Mouse (Mus musculus) heart, embryonic 14.5 days (tissue): ENCODE data around the gene 4930432K21Rik. TPM values are rescaled to one million over a fixed set of nuclear protein-coding genes. Genes with fewer than 3 reads are reported as not detected.

Source experiments
- ATAC-seq: fragments of 200-750 bp; cut with Nextera tagmentation; 2 replicates; pipeline ENCODE4 v1.8.0; 2017; ENCODE audit warnings: low read depth, moderate TSS enrichment; ENCODE audit not compliant: insufficient number of reproducible peaks, insufficient read depth, low FRiP score
- H3K27ac ChIP-seq, 2 experiments: fragments of 200-500 bp in 1 of 2; fragments of 300-500 bp in 1 of 2; sonication (generic) in 1 of 2; replicated peaks in 1 of 2; 2 replicates each; pipeline ENCODE4 v1.5.1; 2012 to 2014; ENCODE audit warnings: low read depth in 2 of 2, low read length in 2 of 2, control low read depth in 1 of 2, mild to moderate bottlenecking in 1 of 2, mixed read lengths in 1 of 2; ENCODE audit not compliant: control insufficient read depth in 1 of 2, insufficient read depth in 1 of 2
- H3K27me3 ChIP-seq: fragments of 300-500 bp; sonication (generic); 2 replicates; pipeline ENCODE4 v1.6.1; 2014; ENCODE audit warnings: mild to moderate bottlenecking, low read length, control low read depth; ENCODE audit not compliant: control insufficient read depth, insufficient read depth
- H3K36me3 ChIP-seq: fragments of 300-500 bp; sonication (generic); 2 replicates; pipeline ENCODE4 v1.6.1; 2014; ENCODE audit warnings: mild to moderate bottlenecking, control low read depth, low read length, mixed read lengths; ENCODE audit not compliant: control insufficient read depth, insufficient read depth
- H3K4me1 ChIP-seq, 2 experiments: fragments of 200-500 bp in 1 of 2; fragments of 300-500 bp in 1 of 2; sonication (generic) in 1 of 2; 2 replicates each; pipeline ENCODE4 v1.6.1; 2012 to 2014; ENCODE audit warnings: low read length in 2 of 2, control low read depth in 1 of 2, mixed read lengths in 1 of 2; ENCODE audit not compliant: control insufficient read depth in 2 of 2, insufficient read depth in 2 of 2
- H3K4me2 ChIP-seq: fragments of 300-500 bp; sonication (generic); 2 replicates; pipeline ENCODE4 v1.6.1; 2014; ENCODE audit warnings: mild to moderate bottlenecking, low read length
- H3K4me3 ChIP-seq, 2 experiments: fragments of 200-500 bp in 1 of 2; fragments of 300-500 bp in 1 of 2; sonication (generic) in 1 of 2; 2 replicates each; pipeline ENCODE4 v1.5.1; 2012 to 2014; ENCODE audit warnings: low read length in 2 of 2, mild to moderate bottlenecking in 2 of 2, control low read depth in 1 of 2, low read depth in 1 of 2, moderate library complexity in 1 of 2; ENCODE audit not compliant: control insufficient read depth in 1 of 2, insufficient read depth in 1 of 2
- H3K9ac ChIP-seq: fragments of 300-500 bp; sonication (generic); 2 replicates; pipeline ENCODE4 v1.6.1; 2014; ENCODE audit warnings: mild to moderate bottlenecking, low read length
- H3K9me3 ChIP-seq: fragments of 300-500 bp; sonication (generic); 2 replicates; pipeline ENCODE4 v1.6.1; 2016; ENCODE audit warnings: low read length, control low read depth; ENCODE audit not compliant: control insufficient read depth
- WGBS: fragments of 180-500 bp; shearing (Covaris S2); extraction: QIAGEN DNeasy Blood & Tissue Kit; methylation state at CpG from one replicate; pipeline ENCODE4 v1.1.7; 2014; 5-methylcytosine and 5-hydroxymethylcytosine counted together
- polyA plus RNA-seq: library from polyadenylated mRNA; unstranded; fragments of >200 nt; fragmentation: Nextera tagmentation; extraction: Ambion mirVana; gene quantifications from 2 replicates; pipeline ENCODE4 v1.2.1, GENCODE M21; 2014

Gene 4930432K21Rik
- polyA plus RNA-seq, 1 experiment from 2014 or later = 0.63 TPM

- H3K4me1 ChIP-seq = peaks cover 8 to 18% of the 10 kb centered on the region in 2 experiments
- no peak for ATAC-seq
- H3K4me3 ChIP-seq = no peak overlapping the region
- H3K9me3 ChIP-seq = no peaks in the 10 kb centered on the region
- no peak overlapping the region for H3K9ac ChIP-seq
- WGBS = 83% methylated on average over 2 of the region's 2 CpGs
- H3K27ac ChIP-seq = no peak overlapping the region
- H3K36me3 ChIP-seq = peaks cover 15% of the 10 kb centered on the region
- H3K27me3 ChIP-seq = no peaks in the 10 kb centered on the region
- no peak overlapping the region for H3K4me2 ChIP-seq
These were observed 42.1 kb upstream of the 4930432K21Rik start for GRCm38 (mm10) chr8:84105676-84106075.

DNA sequence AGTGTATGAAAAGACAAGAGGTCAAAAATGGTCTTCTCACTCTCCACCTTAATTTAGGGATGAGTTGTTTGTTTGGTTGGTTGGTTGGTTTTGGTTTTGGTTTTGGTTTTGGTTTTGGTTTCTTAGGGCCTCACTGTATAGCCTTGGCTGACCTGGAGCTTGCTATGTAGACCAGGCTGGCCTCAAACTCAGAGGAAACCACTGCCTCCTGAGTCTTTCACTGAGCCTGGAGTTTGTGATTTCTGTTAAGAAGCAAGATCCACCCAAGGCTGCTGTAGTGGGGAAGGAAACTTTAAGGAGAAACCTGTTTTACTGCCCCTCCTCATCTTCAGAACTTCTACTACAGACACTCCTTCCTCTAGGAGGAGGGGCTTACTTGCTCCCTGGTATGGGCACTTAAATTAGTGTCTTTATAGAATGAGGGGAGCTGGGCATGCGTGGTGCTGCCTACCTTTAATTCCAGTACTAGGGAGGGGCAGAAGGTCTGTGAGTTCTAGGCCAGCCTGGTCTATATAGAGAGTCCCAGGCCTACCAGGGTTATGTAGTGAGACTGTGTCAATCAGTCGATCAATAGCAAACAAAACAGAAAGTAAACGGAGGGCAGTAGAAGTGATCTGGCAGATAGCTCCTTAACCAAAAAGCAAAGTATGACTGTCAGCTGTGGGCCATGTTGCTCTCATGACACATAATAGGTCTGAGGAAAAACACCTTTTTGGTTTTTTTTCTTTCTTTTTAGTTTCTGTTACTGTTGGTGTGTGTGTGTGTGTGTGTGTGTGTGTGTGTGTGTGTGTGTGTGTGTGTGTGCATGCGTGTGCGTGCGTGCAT, 41.4 kb upstream of the 4930432K21Rik start:
- no peak overlapping the region for H3K27ac ChIP-seq
- H3K4me2 ChIP-seq = no peak overlapping the region
- H3K9ac ChIP-seq = no peak overlapping the region
- H3K4me1 ChIP-seq = peaks cover 8 to 18% of the 10 kb centered on the region in 2 experiments
- no peak for ATAC-seq
- H3K27me3 ChIP-seq = no peaks in the 10 kb centered on the region
- WGBS = 78% methylated on average over 3 of the region's 6 CpGs
- H3K36me3 ChIP-seq = peaks cover 10% of the 10 kb centered on the region
- no peak overlapping the region for H3K4me3 ChIP-seq
- no peaks in the 10 kb centered on the region for H3K9me3 ChIP-seq

- no peaks in the 10 kb centered on the region for H3K9me3 ChIP-seq
- WGBS = 84% methylated on average over 6 of the region's 6 CpGs
- no peak for ATAC-seq
- H3K4me3 ChIP-seq = no peak overlapping the region
- H3K36me3 ChIP-seq = no peaks in the 10 kb centered on the region
- H3K27me3 ChIP-seq = no peaks in the 10 kb centered on the region
- H3K4me2 ChIP-seq = no peak overlapping the region
- no peak overlapping the region for H3K9ac ChIP-seq
- H3K27ac ChIP-seq = no peak overlapping the region
- no peaks in the 10 kb centered on the region for H3K4me1 ChIP-seq
These were observed 32.2 kb upstream of the 4930432K21Rik start for GRCm38 (mm10) chr8:84115646-84116045.

GRCm38 (mm10) chr8:84122151-84122550, 25.7 kb upstream of the 4930432K21Rik start:
- 73% methylated on average over 3 of the region's 3 CpGs for WGBS
- Histone ChIP-seq H3K4me3 (no peak overlapping the region), H3K27me3 (no peaks in the 10 kb centered on the region), H3K27ac (no peak overlapping the region), H3K4me2 (no peak overlapping the region), H3K36me3 (no peaks in the 10 kb centered on the region), H3K9me3 (no peaks in the 10 kb centered on the region), H3K9ac (no peak overlapping the region), H3K4me1 (no peaks in the 10 kb centered on the region)
- no peak for ATAC-seq

- Histone ChIP-seq H3K4me2 (no peak within 1 kb of the TSS), H3K4me1 (no peaks in the 10 kb centered on the region), H3K36me3 (no peaks in the 10 kb centered on the region), H3K9me3 (no peaks in the 10 kb centered on the region), H3K27me3 (peaks cover 6% of the 10 kb centered on the region; the same call in 1 of the 2 replicates), H3K4me3 (no peak within 1 kb of the TSS), H3K27ac (no peak within 1 kb of the TSS), H3K9ac (no peak within 1 kb of the TSS)
- 52% methylated on average over 9 of the region's 9 CpGs for WGBS
- no peak for ATAC-seq
These were observed 22.2 kb upstream of the 4930432K21Rik start, which contains the start of gene Podnl1 for GRCm38 (mm10) chr8:84125656-84126055. Podnl1 (plus strand) TSS chr8:84125989.

DNA sequence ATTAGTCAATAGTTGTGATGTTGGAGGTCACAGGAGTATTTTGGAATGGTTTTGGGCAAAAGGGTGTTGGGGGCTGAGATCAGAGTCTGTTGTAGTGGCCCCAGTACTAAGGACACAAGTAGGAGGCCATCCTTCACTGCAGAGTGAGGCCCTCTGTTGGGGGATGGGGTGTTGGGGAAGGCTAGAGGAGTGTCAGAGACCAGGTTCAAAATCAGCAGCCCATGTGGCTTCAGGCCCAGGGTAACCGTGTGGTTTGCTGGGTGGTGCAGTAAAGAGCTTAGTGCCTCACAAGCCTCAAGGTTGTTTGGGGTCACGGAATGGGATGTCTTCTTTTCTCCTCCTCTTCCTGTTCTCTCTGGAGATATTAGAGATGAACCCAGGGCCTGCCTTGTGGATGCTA, 21.1 kb upstream of the 4930432K21Rik start:
- ATAC-seq = no peak
- WGBS = 60% methylated on average over 2 of the region's 2 CpGs
- H3K27me3 ChIP-seq = peaks cover 8% of the 10 kb centered on the region; the same call in 1 of the 2 replicates
- no peak overlapping the region for H3K9ac ChIP-seq
- no peaks in the 10 kb centered on the region for H3K4me1 ChIP-seq
- H3K4me3 ChIP-seq = no peak overlapping the region
- no peak overlapping the region for H3K4me2 ChIP-seq
- no peaks in the 10 kb centered on the region for H3K9me3 ChIP-seq
- H3K36me3 ChIP-seq = no peaks in the 10 kb centered on the region
- no peak overlapping the region for H3K27ac ChIP-seq

DNA sequence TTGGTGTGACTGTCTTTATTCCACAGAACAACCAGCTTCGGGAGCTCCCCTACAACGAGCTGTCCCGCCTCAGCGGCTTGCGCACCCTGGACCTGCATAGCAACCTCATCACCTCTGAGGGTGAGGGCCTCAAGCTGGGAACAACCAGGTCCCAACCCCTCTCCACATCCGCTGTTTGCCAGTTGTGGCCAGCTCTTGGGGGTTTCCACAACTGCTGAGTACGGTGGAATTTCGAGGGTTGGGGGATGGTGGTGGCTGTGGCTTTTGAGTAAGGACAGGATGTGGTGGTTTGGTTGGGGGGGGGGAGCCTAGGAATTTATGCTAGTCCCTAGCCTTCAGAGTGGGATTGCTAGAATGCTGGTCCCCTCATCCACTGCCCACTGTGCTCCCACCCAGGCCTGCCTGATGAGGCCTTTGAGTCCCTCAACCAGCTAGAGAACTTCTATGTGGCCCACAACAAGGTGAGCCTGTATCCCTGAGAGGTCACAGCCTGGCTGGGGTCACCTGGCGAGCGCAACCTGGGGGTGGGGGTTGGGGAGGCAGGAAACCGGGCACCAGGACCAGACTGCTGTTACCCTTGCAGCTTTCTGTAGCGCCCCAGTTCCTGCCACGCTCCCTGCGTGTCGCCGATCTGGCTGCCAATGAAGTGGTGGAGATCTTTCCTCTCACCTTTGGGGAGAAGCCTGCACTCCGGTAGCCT, 20.5 kb upstream of the 4930432K21Rik start:
- peaks cover 8% of the 10 kb centered on the region; the same call in 1 of the 2 replicates for H3K27me3 ChIP-seq
- no peaks in the 10 kb centered on the region for H3K4me1 ChIP-seq
- no peak overlapping the region for H3K4me2 ChIP-seq
- 54% methylated on average over 17 of the region's 17 CpGs for WGBS
- no peak for ATAC-seq
- H3K9me3 ChIP-seq = no peaks in the 10 kb centered on the region
- H3K4me3 ChIP-seq = no peak overlapping the region
- H3K9ac ChIP-seq = no peak overlapping the region
- H3K27ac ChIP-seq = no peak overlapping the region
- peaks cover 5% of the 10 kb centered on the region; the same call in 1 of the 2 replicates for H3K36me3 ChIP-seq
